Mouse (Mus musculus) activated CD4-positive, CD25-positive, alpha-beta regulatory T cell (primary cell): ENCODE results near the gene Rdh14. TPM values are rescaled to one million over a fixed set of nuclear protein-coding genes. Genes with fewer than 3 reads are reported as not detected.

Source experiments
- polyA plus RNA-seq, 2 experiments: library from polyadenylated mRNA; unstranded; fragments of 100-300 nt; shearing (Covaris generic); gene quantifications; one replicate each; pipeline ENCODE4 v1.2.1; 2017

The Rdh14 gene
- 10 to 100 TPM; 30.9 to 31.1 TPM for polyA plus RNA-seq

GRCm38 (mm10) chr12:10390671-10391441 lies at the start of gene Rdh14:
Gene Rdh14 (plus strand): TSS chr12:10390772.

GRCm38 (mm10) chr12:10369673-10370072 lies 20.9 kb upstream of the Rdh14 start, which contains the start of gene Nt5c1b:
Gene Nt5c1b (plus strand): TSS chr12:10369973.

Other genes starting within 250 kb of the Rdh14 start
- under 1 TPM in 1 of 2 experiments, not detected in 1; 0.17 TPM for gene Nt5c1b, start 20.8 kb upstream of the Rdh14 start, polyA plus RNA-seq